Mouse (Mus musculus): ENCODE results near the gene Zfp770. TPM values are rescaled to one million over a fixed set of nuclear protein-coding genes. Genes with fewer than 3 reads are reported as not detected.

Zfp770 gene
- 0.61 and 2.3 TPM in 2 replicates for polyA plus RNA-seq (2012; rRNA removed; ENCODE audit: low replicate concordance)

GRCm38 (mm10) chr2:114200932-114201559, at the start of gene Zfp770:
Gene Zfp770, minus strand, starts transcription at chr2:114201469.

GRCm38 (mm10) chr2:114186924-114187323, 14.3 kb downstream of the Zfp770 start, which contains the start of gene Aqr:
Gene Aqr, minus strand, starts transcription at chr2:114187024.

Other genes starting within 250 kb of the Zfp770 start
- gene Gjd2, start 187.8 kb downstream of the Zfp770 start, polyA plus RNA-seq (2012; rRNA removed; ENCODE audit: low replicate concordance), result not detected in 2 replicates
- gene Actc1, start 147.9 kb downstream of the Zfp770 start, polyA plus RNA-seq (2012; rRNA removed; ENCODE audit: low replicate concordance), result 2.1 and 75.4 TPM in 2 replicates
- 17.5 and 21.4 TPM in 2 replicates for gene Aqr, start 14.4 kb downstream of the Zfp770 start, polyA plus RNA-seq (2012; rRNA removed; ENCODE audit: low replicate concordance)

Measured in mammary gland, adult 2 months (tissue).